Mouse (Mus musculus) stomach, postnatal 0 days (tissue): Measurements from ENCODE around the gene Chst4. TPM values are rescaled to one million over a fixed set of nuclear protein-coding genes. Genes with fewer than 3 reads are reported as not detected.

Experiments
- ATAC-seq: fragments of 200-750 bp; cut with Nextera tagmentation; 2 replicates; pipeline ENCODE4 v1.8.0; 2017; ENCODE audit not compliant: low FRiP score, low TSS enrichment
- DNase-seq: peaks from one replicate; pipeline ENCODE4 v3.0.0-alpha.2; 2016; ENCODE audit warnings: low spot score
- H3K27ac ChIP-seq: fragments of 300-500 bp; sonication (generic); replicated peaks from 2 replicates; pipeline ENCODE4 v1.5.1; 2014; ENCODE audit warnings: mild to moderate bottlenecking, control low read depth
- H3K27me3 ChIP-seq: fragments of 300-500 bp; sonication (generic); 2 replicates; pipeline ENCODE4 v1.6.1; 2014; ENCODE audit warnings: low read length; ENCODE audit not compliant: control insufficient read depth, insufficient read depth
- H3K36me3 ChIP-seq: fragments of 300-500 bp; sonication (generic); 2 replicates; pipeline ENCODE4 v1.6.1; 2014; ENCODE audit warnings: low read length, mixed read lengths; ENCODE audit not compliant: control insufficient read depth, insufficient read depth
- H3K4me1 ChIP-seq: fragments of 300-500 bp; sonication (generic); replicated peaks from 2 replicates; pipeline ENCODE4 v1.6.1; 2014; ENCODE audit warnings: antibody characterized with exemption; ENCODE audit not compliant: control insufficient read depth, insufficient read depth
- H3K4me2 ChIP-seq: fragments of 300-500 bp; sonication (generic); replicated peaks from 2 replicates; pipeline ENCODE4 v1.6.1; 2014; ENCODE audit warnings: low read depth, mild to moderate bottlenecking, control low read depth, moderate library complexity
- H3K4me3 ChIP-seq: fragments of 300-500 bp; sonication (generic); 2 replicates; pipeline ENCODE4 v1.5.1; 2014; ENCODE audit warnings: low read depth, low read length, control low read depth
- H3K9ac ChIP-seq: fragments of 300-500 bp; sonication (generic); 2 replicates; pipeline ENCODE4 v1.6.1; 2014; ENCODE audit warnings: mild to moderate bottlenecking, low read length, control low read depth, mixed read lengths
- H3K9me3 ChIP-seq: fragments of 300-500 bp; sonication (generic); 2 replicates; pipeline ENCODE4 v1.6.1; 2016; ENCODE audit warnings: low read length; ENCODE audit not compliant: control insufficient read depth
- CTCF ChIP-seq: IDR thresholded peaks from 2 replicates; pipeline ENCODE4 v1.5.1; 2016; ENCODE audit warnings: antibody characterized with exemption, low read depth, mild to moderate bottlenecking, moderate library complexity
- EP300 ChIP-seq: optimal IDR thresholded peaks from 2 replicates; pipeline ENCODE3; 2016; ENCODE audit warnings: antibody characterized with exemption
- WGBS: fragments of 180-500 bp; shearing (Covaris S2); extraction: QIAGEN DNeasy Blood & Tissue Kit; methylation state at CpG from one replicate; pipeline ENCODE4 v1.1.7; 2014; 5-methylcytosine and 5-hydroxymethylcytosine counted together
- polyA plus RNA-seq: library from polyadenylated mRNA; unstranded; fragments of >200 nt; fragmentation: Nextera tagmentation; extraction: Ambion mirVana; gene quantifications from 2 replicates; pipeline ENCODE4 v1.2.1, GENCODE M21; 2015

Chst4 gene
- polyA plus RNA-seq, 1 experiment from 2014 or later: 1.5 TPM

GRCm38 (mm10) chr8:109999974-110000373, 39.6 kb downstream of the Chst4 start:
- H3K4me3 ChIP-seq: no peak overlapping the region
- H3K27me3 ChIP-seq: no peaks in the 10 kb centered on the region
- ATAC-seq (no peak), DNase-seq (no peak)
- no peaks in the 10 kb centered on the region for H3K9me3 ChIP-seq
- H3K4me2 ChIP-seq: no peak overlapping the region
- no peak overlapping the region for H3K27ac ChIP-seq
- 83% methylated on average over 10 of the region's 10 CpGs for WGBS
- H3K36me3 ChIP-seq: no peaks in the 10 kb centered on the region
- H3K9ac ChIP-seq: no peak overlapping the region
- H3K4me1 ChIP-seq: no peaks in the 10 kb centered on the region
- TF ChIP-seq EP300: no peak
- no peak for TF ChIP-seq CTCF

GRCm38 (mm10) chr8:109998066-109998465, 41.5 kb downstream of the Chst4 start:
- no peak overlapping the region for H3K4me3 ChIP-seq
- H3K4me1 ChIP-seq: no peaks in the 10 kb centered on the region
- no peak overlapping the region for H3K9ac ChIP-seq
- DNase-seq (no peak), ATAC-seq (no peak)
- H3K27me3 ChIP-seq: no peaks in the 10 kb centered on the region
- 73% methylated on average over 7 of the region's 7 CpGs for WGBS
- no peak overlapping the region for H3K4me2 ChIP-seq
- TF ChIP-seq CTCF (no peak), EP300 (no peak)
- no peak overlapping the region for H3K27ac ChIP-seq
- no peaks in the 10 kb centered on the region for H3K9me3 ChIP-seq
- H3K36me3 ChIP-seq: no peaks in the 10 kb centered on the region

- DNase-seq (no peak), ATAC-seq (no peak)
- Histone ChIP-seq H3K9me3 (no peaks in the 10 kb centered on the region), H3K27ac (no peak overlapping the region), H3K4me2 (no peak overlapping the region), H3K36me3 (no peaks in the 10 kb centered on the region), H3K27me3 (no peaks in the 10 kb centered on the region), H3K4me3 (no peak overlapping the region), H3K4me1 (no peaks in the 10 kb centered on the region), H3K9ac (no peak overlapping the region)
- no peak for TF ChIP-seq EP300
- no peak for TF ChIP-seq CTCF
- WGBS: 82% methylated on average over 9 of the region's 9 CpGs
Observed at GRCm38 (mm10) chr8:109997381-109997780, 42.2 kb downstream of the Chst4 start.

- TF ChIP-seq EP300: no peak
- no peak for TF ChIP-seq CTCF
- no peaks in the 10 kb centered on the region for H3K4me1 ChIP-seq
- H3K27ac ChIP-seq: no peak overlapping the region
- no peaks in the 10 kb centered on the region for H3K9me3 ChIP-seq
- no peaks in the 10 kb centered on the region for H3K27me3 ChIP-seq
- no peaks in the 10 kb centered on the region for H3K36me3 ChIP-seq
- no peak overlapping the region for H3K4me2 ChIP-seq
- no peak for ATAC-seq
- no peak overlapping the region for H3K4me3 ChIP-seq
- WGBS: 60% methylated on average over 1 of the region's 1 CpGs
- no peak for DNase-seq
- no peak overlapping the region for H3K9ac ChIP-seq
Observed at GRCm38 (mm10) chr8:109992951-109993350, 46.6 kb downstream of the Chst4 start.

GRCm38 (mm10) chr8:109992166-109992565, 47.4 kb downstream of the Chst4 start:
- no peak overlapping the region for H3K4me3 ChIP-seq
- H3K4me2 ChIP-seq: no peak overlapping the region
- DNase-seq (no peak), ATAC-seq (no peak)
- no peak overlapping the region for H3K27ac ChIP-seq
- no peaks in the 10 kb centered on the region for H3K9me3 ChIP-seq
- no peaks in the 10 kb centered on the region for H3K4me1 ChIP-seq
- H3K27me3 ChIP-seq: no peaks in the 10 kb centered on the region
- TF ChIP-seq EP300 (no peak), CTCF (no peak)
- WGBS: 85% methylated on average over 5 of the region's 5 CpGs
- H3K9ac ChIP-seq: no peak overlapping the region
- H3K36me3 ChIP-seq: no peaks in the 10 kb centered on the region

- WGBS: 75% methylated on average over 8 of the region's 8 CpGs
- no peaks in the 10 kb centered on the region for H3K36me3 ChIP-seq
- H3K4me1 ChIP-seq: no peaks in the 10 kb centered on the region
- no peak within 1 kb of the TSS for H3K4me3 ChIP-seq
- H3K27ac ChIP-seq: no peak within 1 kb of the TSS
- H3K9ac ChIP-seq: no peak within 1 kb of the TSS
- no peak within 1 kb of the TSS for H3K4me2 ChIP-seq
- DNase-seq (no peak), ATAC-seq (no peak)
- no peaks in the 10 kb centered on the region for H3K9me3 ChIP-seq
- no peaks in the 10 kb centered on the region for H3K27me3 ChIP-seq
- TF ChIP-seq EP300: no peak
- TF ChIP-seq CTCF: no peak
Observed at GRCm38 (mm10) chr8:109990224-109990623, 49.3 kb downstream of the Chst4 start, which contains the start of gene Tat. Tat (plus strand) TSS chr8:109990437.
